In genomic region chr17:75055961-75056360, GRCm38 (mm10) we compare ENCODE assay signal across 17 mouse cellular contexts. TPM values are rescaled to one million over a fixed set of nuclear protein-coding genes. Genes with fewer than 3 reads are reported as not detected.
DNase-seq lines count a peak whose midpoint lies in the region.
"Had no signal": no experiment of that assay in that cellular context is flagged by ENCODE, and none has a peak within 500 bp of the region (broad histone marks: within the 10 kb centered on the region; RNA-seq: fewer than 3 reads in every experiment).

No protein-coding gene starts in this region.

- DNase-seq in adrenal gland, adult 8-10 months, result peak; percentile 7
- DNase-seq in adrenal gland, postnatal 10 days, result no peak
- DNase-seq in heart, adult 11 months, result peak; percentile 86
- DNase-seq in heart, postnatal 25 days (ENCODE audit: low spot score), result no peak
- peak; percentile 70 for DNase-seq in 3T3-L1 (ENCODE audit: low read depth, low spot score)
- DNase-seq in Muller cell, postnatal 12 days (ENCODE audit: inconsistent ontology term), result peak; percentile 43
- no peak for DNase-seq in embryo, embryonic 9.5 days (ENCODE audit: extremely low spot score)
- no peak for DNase-seq in kidney, adult 8-10 months
- DNase-seq: cerebellum, adult 11 months; cerebellum, adult 2 months; cerebellum, adult 9-11 months; cerebellum, postnatal 25 days; gastrocnemius, postnatal 10 days; heart, adult 18-20 months; heart, postnatal 36 days; kidney, adult 11 months; kidney, adult 9 months had no signal

- intact Hi-C loops in heart, postnatal 25 days (cut with DNase I), result no loop called here

RNA-seq across cellular contexts. Expression of gene Ltbp1, which starts 50.6 kb away (rescaled TPM):
- total RNA-seq in adrenal gland, adult 8-10 months (2022), result 10 to 100 TPM in 2 of 4 experiments, 1 to 10 TPM in 2; 9.4 to 15.9 (median 12.6) TPM
- 10 to 100 TPM; 18.7 to 19.0 TPM for total RNA-seq in adrenal gland, postnatal 10 days (2021)
- total RNA-seq in heart, postnatal 25 days (2021), result 10 to 100 TPM; 41.5 to 44.7 TPM

Comparison
In these comparisons a context has a peak if more than half of its experiments do, and no peak if none do; other contexts are left out.
1. DNase-seq: peak in adrenal gland, adult 8-10 months (single experiment), heart, adult 11 months (single experiment), 3T3-L1 (single experiment) and Muller cell, postnatal 12 days (single experiment); none in adrenal gland, postnatal 10 days (single experiment), heart, postnatal 25 days (single experiment), embryo, embryonic 9.5 days (single experiment) and kidney, adult 8-10 months (0 of 2).